Mouse (Mus musculus): Measurements from ENCODE around the gene Cnot11. TPM values are rescaled to one million over a fixed set of nuclear protein-coding genes. Genes with fewer than 3 reads are reported as not detected.

Gene Cnot11
- polyA plus RNA-seq, 1 experiment from 2014 or later, result 33.5 TPM

Other genes starting within 250 kb of the Cnot11 start
- gene Rpl31, start 167.2 kb upstream of the Cnot11 start, polyA plus RNA-seq (2014; fragmentation: Nextera tagmentation; extraction: Ambion mirVana), result 451 and 507 TPM in 2 replicates
- gene Tbc1d8, start 56.2 kb upstream of the Cnot11 start, polyA plus RNA-seq (2014; fragmentation: Nextera tagmentation; extraction: Ambion mirVana), result 6.4 and 7.3 TPM in 2 replicates
- 29.0 and 29.1 TPM in 2 replicates for gene Rnf149, start 42.4 kb downstream of the Cnot11 start, polyA plus RNA-seq (2014; fragmentation: Nextera tagmentation; extraction: Ambion mirVana)
- 0.82 and 1.2 TPM in 2 replicates for gene Creg2, start 116.5 kb downstream of the Cnot11 start, polyA plus RNA-seq (2014; fragmentation: Nextera tagmentation; extraction: Ambion mirVana)
- gene Rfx8, start 186.0 kb downstream of the Cnot11 start, polyA plus RNA-seq (2014; fragmentation: Nextera tagmentation; extraction: Ambion mirVana), result 0.15 and 0.22 TPM in 2 replicates

All from neural tube, embryonic 11.5 days (tissue).